Mouse (Mus musculus) heart, embryonic 12.5 days (tissue): ENCODE results near the gene Cyp2f2. TPM values are rescaled to one million over a fixed set of nuclear protein-coding genes. Genes with fewer than 3 reads are reported as not detected.

Experiments
- ATAC-seq: fragments of 200-750 bp; cut with Nextera tagmentation; 2 replicates; pipeline ENCODE4 v1.8.0; 2017; ENCODE audit warnings: moderate TSS enrichment, moderate library complexity; ENCODE audit not compliant: insufficient number of reproducible peaks, low FRiP score
- H3K27ac ChIP-seq: fragments of 300-500 bp; sonication (generic); 2 replicates; pipeline ENCODE4 v1.5.1; 2016; ENCODE audit warnings: mild to moderate bottlenecking, moderate library complexity; ENCODE audit not compliant: poor library complexity, severe bottlenecking
- H3K27me3 ChIP-seq: fragments of 300-500 bp; sonication (generic); replicated peaks from 2 replicates; pipeline ENCODE4 v1.6.1; 2016; ENCODE audit warnings: mild to moderate bottlenecking, moderate library complexity
- H3K36me3 ChIP-seq: fragments of 300-500 bp; sonication (generic); 2 replicates; pipeline ENCODE4 v1.6.1; 2016; ENCODE audit warnings: mild to moderate bottlenecking, moderate library complexity
- H3K4me1 ChIP-seq: fragments of 300-500 bp; sonication (generic); replicated peaks from 2 replicates; pipeline ENCODE4 v1.6.1; 2016; ENCODE audit warnings: mild to moderate bottlenecking
- H3K4me2 ChIP-seq: fragments of 300-500 bp; sonication (generic); 2 replicates; pipeline ENCODE4 v1.6.1; 2016; ENCODE audit warnings: mild to moderate bottlenecking, moderate library complexity
- H3K4me3 ChIP-seq: fragments of 300-500 bp; sonication (generic); 2 replicates; pipeline ENCODE4 v1.5.1; 2016; ENCODE audit warnings: mild to moderate bottlenecking
- H3K9ac ChIP-seq: fragments of 300-500 bp; sonication (generic); 2 replicates; pipeline ENCODE4 v1.6.1; 2016; ENCODE audit warnings: mild to moderate bottlenecking, moderate library complexity
- H3K9me3 ChIP-seq: fragments of 300-500 bp; sonication (generic); replicated peaks from 2 replicates; pipeline ENCODE4 v1.6.1; 2016; ENCODE audit warnings: mild to moderate bottlenecking, moderate library complexity
- WGBS: fragments of 180-500 bp; shearing (Covaris S2); methylation state at CpG from one replicate; pipeline ENCODE4 v1.1.7; 2016; 5-methylcytosine and 5-hydroxymethylcytosine counted together
- polyA plus RNA-seq: library from polyadenylated mRNA; unstranded; fragments of >200 nt; fragmentation: Nextera tagmentation; extraction: Ambion mirVana; gene quantifications from 2 replicates; pipeline ENCODE4 v1.2.1, GENCODE M21; 2016

Gene Cyp2f2
- polyA plus RNA-seq, 1 experiment from 2014 or later, result not detected

DNA sequence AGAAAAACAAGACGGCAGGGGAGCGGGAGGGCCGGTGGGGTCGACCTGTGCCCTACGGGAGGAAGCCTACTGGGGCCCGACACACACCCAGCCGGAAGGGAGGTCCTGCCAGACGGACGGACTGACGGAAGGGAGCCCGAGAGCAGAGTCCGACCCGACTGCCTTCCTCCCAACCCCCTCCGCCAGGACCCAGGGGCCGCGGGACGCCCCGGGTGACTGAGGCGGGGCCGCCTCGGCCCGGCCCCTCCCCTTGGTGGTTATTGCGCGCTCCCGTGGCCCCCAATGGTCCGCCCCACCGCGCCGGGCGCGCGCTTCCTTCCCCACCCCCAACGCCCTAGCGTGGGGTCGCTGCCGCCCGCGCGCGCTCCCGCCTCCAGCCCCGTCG is 46.5 kb downstream of the Cyp2f2 start:
- under 1% methylated on average over 29 of the region's 43 CpGs for WGBS
- H3K27ac ChIP-seq, result peak overlapping the region; percentile 99
- ATAC-seq, result peak; percentile 87
- peak overlapping the region; percentile 90 for H3K9ac ChIP-seq
- H3K4me2 ChIP-seq, result peak overlapping the region; percentile 84
- H3K4me3 ChIP-seq, result peak overlapping the region; percentile 87
- no peaks in the 10 kb centered on the region for H3K9me3 ChIP-seq
- H3K36me3 ChIP-seq, result peaks cover 47% of the 10 kb centered on the region
- peaks cover 53% of the 10 kb centered on the region for H3K4me1 ChIP-seq
- no peaks in the 10 kb centered on the region for H3K27me3 ChIP-seq

GRCm38 (mm10) chr7:27166614-27167474 is 47.1 kb downstream of the Cyp2f2 start, which contains the start of gene Egln2:
Gene Egln2, minus strand, starts transcription at chr7:27166802.
- peak; percentile 91 for ATAC-seq

GRCm38 (mm10) chr7:27167475-27168094 is 47.9 kb downstream of the Cyp2f2 start:
- Histone ChIP-seq H3K27me3 (no peaks in the 10 kb centered on the region), H3K4me3 (peak overlapping the region; percentile 87), H3K9ac (peak overlapping the region; percentile 90), H3K27ac (peak overlapping the region; percentile 99), H3K4me2 (peak overlapping the region; percentile 84), H3K36me3 (peaks cover 49% of the 10 kb centered on the region), H3K4me1 (peaks cover 39% of the 10 kb centered on the region), H3K9me3 (no peaks in the 10 kb centered on the region)
- no peak for ATAC-seq
- WGBS, result 74% methylated on average over 11 of the region's 11 CpGs

More at GRCm38 (mm10) chr7:27166614-27167474, 47.1 kb downstream of the Cyp2f2 start, which contains the start of gene Egln2:
- Histone ChIP-seq H3K9me3 (no peaks in the 10 kb centered on the region), H3K27me3 (no peaks in the 10 kb centered on the region), H3K4me1 (peaks cover 47% of the 10 kb centered on the region), H3K36me3 (peaks cover 49% of the 10 kb centered on the region), H3K9ac (peak within 1 kb of the TSS; percentile 90), H3K27ac (peak within 1 kb of the TSS; percentile 99), H3K4me2 (peak within 1 kb of the TSS; percentile 84), H3K4me3 (peak within 1 kb of the TSS; percentile 87)
- WGBS, result 1% methylated on average over 47 of the region's 61 CpGs

- H3K27ac ChIP-seq, result no peak overlapping the region
- H3K36me3 ChIP-seq, result peaks cover 50% of the 10 kb centered on the region
- ATAC-seq, result no peak
- H3K4me1 ChIP-seq, result peaks cover 31% of the 10 kb centered on the region
- no peaks in the 10 kb centered on the region for H3K27me3 ChIP-seq
- H3K9ac ChIP-seq, result no peak overlapping the region
- no peak overlapping the region for H3K4me3 ChIP-seq
- no peaks in the 10 kb centered on the region for H3K9me3 ChIP-seq
- 94% methylated on average over 5 of the region's 5 CpGs for WGBS
- no peak overlapping the region for H3K4me2 ChIP-seq
These were observed 48.7 kb downstream of the Cyp2f2 start for GRCm38 (mm10) chr7:27168371-27168770.

- H3K36me3 ChIP-seq, result peaks cover 59% of the 10 kb centered on the region
- no peak overlapping the region for H3K27ac ChIP-seq
- H3K4me2 ChIP-seq, result no peak overlapping the region
- ATAC-seq, result no peak
- no peak overlapping the region for H3K9ac ChIP-seq
- no peaks in the 10 kb centered on the region for H3K27me3 ChIP-seq
- 85% methylated on average over 3 of the region's 3 CpGs for WGBS
- H3K4me3 ChIP-seq, result no peak overlapping the region
- H3K9me3 ChIP-seq, result no peaks in the 10 kb centered on the region
- peaks cover 7% of the 10 kb centered on the region for H3K4me1 ChIP-seq
These were observed 51.3 kb downstream of the Cyp2f2 start for GRCm38 (mm10) chr7:27170981-27171380.

DNA sequence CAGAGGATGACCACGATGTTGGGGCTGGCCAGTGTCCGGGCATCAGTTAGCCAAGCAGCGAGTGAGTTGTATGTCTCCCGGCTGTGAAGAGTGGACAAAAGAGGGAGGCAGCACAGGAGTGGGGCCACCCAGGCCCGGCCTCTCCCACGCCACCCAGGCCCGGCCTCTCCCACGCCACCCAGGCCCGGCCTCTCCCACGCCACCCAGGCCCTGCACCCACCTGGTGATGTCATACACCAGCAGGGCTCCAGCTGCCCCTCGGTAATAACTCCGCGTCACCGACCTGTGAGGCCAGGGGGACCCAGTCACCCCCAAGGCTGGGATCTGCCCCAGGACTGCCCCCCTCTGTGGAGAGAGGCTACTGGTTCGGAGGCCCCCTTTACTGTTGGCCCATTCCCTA is 54.8 kb downstream of the Cyp2f2 start:
- WGBS, result 90% methylated on average over 15 of the region's 15 CpGs

DNA sequence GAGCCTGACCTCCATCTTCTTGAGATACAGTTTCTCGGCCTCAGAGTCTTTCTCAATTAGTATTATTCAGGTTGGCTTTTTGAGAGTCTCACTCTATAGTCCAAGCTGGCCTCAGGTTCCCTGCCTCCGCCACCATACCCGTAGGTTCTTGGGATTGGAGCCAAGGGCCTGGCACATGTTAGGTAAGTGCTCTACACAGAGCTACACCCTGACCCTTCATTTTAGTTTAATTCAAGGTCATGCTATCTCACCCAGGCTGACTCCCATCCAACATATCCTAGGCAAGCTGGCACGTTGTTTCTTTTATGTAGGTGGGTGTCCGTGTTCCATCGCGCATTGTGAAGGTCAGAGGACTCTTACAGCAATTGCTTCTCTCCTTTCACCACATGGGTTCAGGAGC is 55.2 kb downstream of the Cyp2f2 start:
- Histone ChIP-seq H3K36me3 (peaks cover 57% of the 10 kb centered on the region), H3K27me3 (no peaks in the 10 kb centered on the region), H3K4me2 (no peak overlapping the region), H3K4me1 (peaks cover 12% of the 10 kb centered on the region), H3K9me3 (no peaks in the 10 kb centered on the region), H3K9ac (no peak overlapping the region), H3K4me3 (no peak overlapping the region), H3K27ac (no peak overlapping the region)
- 92% methylated on average over 7 of the region's 7 CpGs for WGBS
- ATAC-seq, result no peak

More for the DNA sequence above, 54.8 kb downstream of the Cyp2f2 start:
- peaks cover 57% of the 10 kb centered on the region for H3K36me3 ChIP-seq
- H3K9ac ChIP-seq, result no peak overlapping the region
- H3K9me3 ChIP-seq, result no peaks in the 10 kb centered on the region
- no peak overlapping the region for H3K27ac ChIP-seq
- H3K27me3 ChIP-seq, result no peaks in the 10 kb centered on the region
- peaks cover 8% of the 10 kb centered on the region for H3K4me1 ChIP-seq
- ATAC-seq, result no peak
- H3K4me2 ChIP-seq, result no peak overlapping the region
- H3K4me3 ChIP-seq, result no peak overlapping the region

- H3K27me3 ChIP-seq, result no peaks in the 10 kb centered on the region
- H3K4me3 ChIP-seq, result peak overlapping the region; percentile 63
- WGBS, result 23% methylated on average over 4 of the region's 4 CpGs
- H3K9ac ChIP-seq, result peak overlapping the region; percentile 57
- no peak for ATAC-seq
- no peaks in the 10 kb centered on the region for H3K9me3 ChIP-seq
- peak overlapping the region; percentile 64 for H3K4me2 ChIP-seq
- peak overlapping the region; percentile 83 for H3K27ac ChIP-seq
- H3K36me3 ChIP-seq, result peaks cover 34% of the 10 kb centered on the region
- peaks cover 12% of the 10 kb centered on the region for H3K4me1 ChIP-seq
These were observed 58.2 kb downstream of the Cyp2f2 start for GRCm38 (mm10) chr7:27177942-27178323.

DNA sequence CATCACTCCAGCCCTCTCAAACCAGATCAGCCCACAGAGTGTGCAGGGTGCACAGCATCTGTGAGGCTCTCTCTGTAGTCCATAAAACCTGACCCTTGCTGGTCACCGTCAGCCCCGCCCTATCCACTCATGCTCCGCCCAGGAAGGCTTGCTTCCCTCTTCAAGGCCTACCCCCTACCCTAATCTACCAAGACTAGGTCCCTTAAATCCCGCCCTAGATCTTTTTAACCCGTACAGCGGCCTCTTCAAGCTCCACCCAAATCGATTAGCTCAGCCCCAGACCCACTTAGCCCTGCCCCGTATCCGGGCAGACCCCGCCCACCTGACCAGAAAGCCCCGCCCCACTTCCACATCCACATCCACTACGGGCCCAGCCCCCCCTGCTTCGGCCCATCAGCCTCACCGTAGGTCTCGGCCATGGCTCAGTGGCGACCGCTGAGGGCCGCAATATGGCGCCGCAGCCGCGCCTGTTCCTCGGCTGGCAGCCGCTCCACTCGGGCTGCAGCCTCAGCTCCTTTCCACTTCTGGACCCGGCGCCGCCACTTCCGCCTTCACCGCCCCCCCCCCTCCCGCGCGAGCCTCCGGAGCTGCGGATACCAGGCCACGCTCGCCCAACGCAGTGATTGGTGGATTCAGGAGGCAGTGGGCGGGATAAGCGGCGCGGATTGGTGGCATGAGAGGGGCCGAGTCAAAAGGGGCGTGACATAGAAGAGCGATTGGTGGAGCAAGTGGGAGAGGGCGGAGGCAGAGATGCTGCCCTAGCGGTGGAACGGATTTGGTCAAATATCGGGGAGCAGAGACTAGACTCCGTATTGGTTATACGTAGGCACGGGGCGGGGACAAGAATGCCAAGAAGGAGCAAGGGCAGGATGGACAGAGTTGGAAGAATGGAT is 58.9 kb downstream of the Cyp2f2 start, which contains the start of gene Rab4b:
Gene Rab4b, minus strand, starts transcription at position 573 of the 893 bp plus-strand sequence.
- H3K4me3 ChIP-seq, result peak within 1 kb of the TSS; percentile 63
- H3K27me3 ChIP-seq, result no peaks in the 10 kb centered on the region
- peak within 1 kb of the TSS; percentile 57 for H3K9ac ChIP-seq
- H3K27ac ChIP-seq, result peak within 1 kb of the TSS; percentile 83
- peak within 1 kb of the TSS; percentile 64 for H3K4me2 ChIP-seq
- peaks cover 33% of the 10 kb centered on the region for H3K36me3 ChIP-seq
- ATAC-seq, result peak; percentile 98
- H3K4me1 ChIP-seq, result peaks cover 12% of the 10 kb centered on the region
- WGBS, result under 1% methylated on average over 53 of the region's 53 CpGs
- H3K9me3 ChIP-seq, result no peaks in the 10 kb centered on the region

DNA sequence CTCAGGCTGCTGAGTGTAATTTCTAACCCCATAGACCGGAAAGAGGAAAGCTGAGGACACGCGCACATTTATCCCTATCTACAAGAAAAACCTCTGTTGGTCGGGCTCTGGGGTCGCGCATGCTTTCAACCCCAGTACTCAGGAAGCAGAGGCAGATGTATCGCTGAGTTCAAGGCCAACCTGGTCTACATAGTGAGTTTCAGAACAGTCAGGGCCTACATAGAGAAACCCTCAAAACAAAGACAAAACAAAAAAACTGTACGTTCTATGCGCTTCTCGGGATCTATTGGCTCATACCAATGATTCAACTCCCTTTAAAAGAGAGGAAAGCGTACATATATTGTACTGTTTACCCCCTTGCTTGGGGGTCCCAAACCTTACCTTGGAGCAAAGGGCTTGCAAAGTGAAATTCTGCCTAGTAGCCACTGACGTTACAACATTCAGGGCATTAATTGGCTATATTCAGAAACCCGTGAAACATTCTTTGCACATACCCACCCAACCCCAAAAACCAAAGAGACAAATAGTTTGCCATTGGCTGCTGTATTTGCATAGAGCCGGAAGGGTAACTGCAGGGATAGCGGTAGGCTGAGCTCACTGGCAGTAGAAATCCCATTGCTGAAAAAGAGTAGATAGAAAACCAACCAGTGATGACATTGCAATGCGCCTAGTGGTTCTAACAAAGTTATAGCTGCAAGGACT is 59.7 kb downstream of the Cyp2f2 start:
- WGBS, result 45% methylated on average over 16 of the region's 16 CpGs
- peak overlapping the region; percentile 63 for H3K4me3 ChIP-seq
- no peak for ATAC-seq
- H3K4me1 ChIP-seq, result peaks cover 12% of the 10 kb centered on the region
- H3K27ac ChIP-seq, result peak overlapping the region; percentile 63
- no peaks in the 10 kb centered on the region for H3K9me3 ChIP-seq
- H3K4me2 ChIP-seq, result peak overlapping the region; percentile 63
- no peaks in the 10 kb centered on the region for H3K27me3 ChIP-seq
- H3K36me3 ChIP-seq, result peaks cover 31% of the 10 kb centered on the region
- peak overlapping the region; percentile 26; the same call in 1 of the 2 replicates for H3K9ac ChIP-seq
